Mouse (Mus musculus): ENCODE measurements around the gene Clec2l. TPM values are rescaled to one million over a fixed set of nuclear protein-coding genes. Genes with fewer than 3 reads are reported as not detected.
"Not testable (repeated sequence)": the region's sequence is repeated elsewhere in the genome, so short reads cannot be mapped to it uniquely, and the experiment has no call there.

Clec2l gene
- total and polyA plus RNA-seq, 3 experiments = 6.0 to 10.4 TPM; not detected in 1

DNA sequence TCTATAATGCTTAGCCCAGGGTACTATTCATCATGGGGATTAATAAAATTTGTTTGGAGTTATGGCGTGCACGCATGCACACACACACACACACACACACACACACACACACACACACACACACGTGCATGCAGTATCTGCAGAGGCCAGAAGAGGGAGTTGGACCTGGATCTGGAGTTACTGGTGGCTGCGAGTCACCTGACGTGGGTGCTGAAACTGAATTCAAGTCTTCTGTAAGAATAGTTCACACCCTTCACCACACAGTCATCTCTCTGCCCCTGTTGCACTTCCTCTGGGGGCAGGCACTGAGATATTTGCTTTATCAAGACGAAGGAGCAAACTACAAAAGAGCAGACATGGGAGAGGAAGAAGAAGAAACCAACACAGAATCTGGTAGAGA lies 6.7 kb downstream of the Clec2l start (continued):
- TF ChIP-seq MEF2A (IDR thresholded peaks at IDR 0.05; ENCODE audit: extremely low read depth, insufficient replicate concordance, low read depth, low read length, poor library complexity, severe bottlenecking) (no peak), POLR2AphosphoS5 (IDR thresholded peaks at IDR 0.05; ENCODE audit: borderline replicate concordance, low read depth, low read length) (no peak), MXI1 (IDR thresholded peaks at IDR 0.05; ENCODE audit: low read depth, low read length) (peak; percentile 64; the same call in 1 of the 2 replicates), MAZ (IDR thresholded peaks at IDR 0.05; ENCODE audit: low read depth, low read length) (no peak), ZNF384 (IDR thresholded peaks at IDR 0.05; ENCODE audit: low read depth, low read length) (no peak), BHLHE40 (IDR thresholded peaks at IDR 0.05; ENCODE audit: borderline replicate concordance, low read depth, low read length) (peak; percentile 86), CTCF (IDR thresholded peaks at IDR 0.05 in 2 of 3, conservative IDR thresholded peaks at IDR 0.05 in 1 of 3; ENCODE audit: control insufficient read depth in 1 of 3, insufficient read depth in 1 of 3, low read depth in 2 of 3, low read length in 3 of 3, poor library complexity in 1 of 3, severe bottlenecking in 1 of 3) (peak; percentile 49 to 72 (median 60)), GABPA (IDR thresholded peaks at IDR 0.05; ENCODE audit: low read depth, low read length) (no peak), ZMIZ1 (IDR thresholded peaks at IDR 0.05; ENCODE audit: low read depth, low read length) (no peak), POLR2A (IDR thresholded peaks at IDR 0.05; ENCODE audit: control insufficient read depth in 1 of 2, insufficient read depth in 1 of 2, low read depth in 1 of 2, low read length in 2 of 2, poor library complexity in 1 of 2) (peak in 1 of 2 experiments; percentile 47; a peak in 2 of 4 replicates), RCOR1 (IDR thresholded peaks at IDR 0.05; ENCODE audit: low read depth, low read length) (no peak; the same call in 1 of the 2 replicates), TCF12 (IDR thresholded peaks at IDR 0.05; ENCODE audit: low read depth, low read length) (peak; percentile 47), ELF1 (IDR thresholded peaks at IDR 0.05; ENCODE audit: low read depth, low read length) (no peak), CHD2 (IDR thresholded peaks at IDR 0.05; ENCODE audit: low read length) (no peak), GATA1 (IDR thresholded peaks at IDR 0.05; ENCODE audit: low read depth, low read length) (peak; percentile 49; the same call in 1 of the 2 replicates), ZKSCAN1 (IDR thresholded peaks at IDR 0.05; ENCODE audit: low read depth, low read length) (no peak), E2F4 (IDR thresholded peaks at IDR 0.05; ENCODE audit: borderline replicate concordance, low read depth, low read length) (no peak), MAFK (IDR thresholded peaks at IDR 0.05; ENCODE audit: borderline replicate concordance, low read depth, low read length) (no peak), RAD21 (IDR thresholded peaks at IDR 0.05; ENCODE audit: low read depth, low read length) (peak; percentile 37), HCFC1 (IDR thresholded peaks at IDR 0.05; ENCODE audit: low read depth, low read length) (no peak), NELFE (IDR thresholded peaks at IDR 0.05; ENCODE audit: low read depth, low read length) (peak; percentile 35; the same call in 1 of the 2 replicates), SIN3A (IDR thresholded peaks at IDR 0.05; ENCODE audit: low read length) (peak; percentile 30; the same call in 1 of the 2 replicates), ZC3H11A (IDR thresholded peaks at IDR 0.05; ENCODE audit: low read depth, low read length) (peak; percentile 32), TBP (IDR thresholded peaks at IDR 0.05; ENCODE audit: low read depth, low read length) (peak; percentile 57; the same call in 1 of the 2 replicates)

DNA sequence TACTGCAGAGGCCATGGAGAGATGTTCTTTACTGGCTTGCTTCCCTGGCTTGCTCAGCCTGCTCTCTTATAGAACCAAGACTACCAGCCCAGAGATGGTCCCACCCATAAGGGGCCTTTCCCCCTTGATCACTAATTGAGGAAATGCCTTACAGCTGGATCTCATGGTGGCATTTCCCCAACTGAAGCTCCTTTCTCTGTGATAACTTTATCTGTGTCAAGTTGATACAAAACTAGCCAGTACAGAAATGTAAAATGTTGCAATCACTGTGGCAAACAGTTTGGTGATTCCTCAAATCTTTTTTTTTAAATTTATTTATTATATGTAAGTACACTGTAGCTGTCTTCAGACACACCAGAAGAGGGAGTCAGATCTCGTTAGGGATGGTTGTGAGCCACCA lies 7.6 kb downstream of the Clec2l start:
- TF ChIP-seq GATA1 (IDR thresholded peaks at IDR 0.05; ENCODE audit: low read depth, low read length) (peak; percentile 24; the same call in 1 of the 2 replicates), TBP (IDR thresholded peaks at IDR 0.05; ENCODE audit: low read depth, low read length) (0 out of 2 replicates have a peak, but pooled peaks have one; percentile 9), MYB (IDR thresholded peaks at IDR 0.05; ENCODE audit: low read depth, low read length) (peak; percentile 25; the same call in 1 of the 2 replicates), ETS1 (IDR thresholded peaks at IDR 0.05; ENCODE audit: low read depth, low read length) (peak; percentile 55; the same call in 1 of the 2 replicates), RCOR1 (IDR thresholded peaks at IDR 0.05; ENCODE audit: low read depth, low read length) (0 out of 2 replicates have a peak, but pooled peaks have one; percentile 48), EP300 (IDR thresholded peaks at IDR 0.05; ENCODE audit: low read depth in 1 of 2, low read length in 2 of 2) (peak in 1 of 2 experiments; percentile 69), TCF12 (IDR thresholded peaks at IDR 0.05; ENCODE audit: low read depth, low read length) (peak; percentile 39; the same call in 1 of the 2 replicates)
- Histone ChIP-seq H3K27ac (ENCODE audit: control insufficient read depth, low read depth, low read length) (peak overlapping the region; percentile 92), H3K4me1 (ENCODE audit: control insufficient read depth in 1 of 2, insufficient read depth in 2 of 2, low read length in 2 of 2) (peaks cover 12 to 24% of the 10 kb centered on the region in 2 experiments), H3K36me3 (ENCODE audit: control insufficient read depth in 1 of 2, insufficient read depth in 2 of 2, low read length in 2 of 2) (peaks cover 0 to 24% of the 10 kb centered on the region in 2 experiments; a peak in 2 of 4 replicates)
- H3K27me3 ChIP-seq (ENCODE audit: control insufficient read depth in 1 of 2, insufficient read depth in 2 of 2, low read length in 2 of 2); H3K79me2 ChIP-seq (ENCODE audit: control insufficient read depth, insufficient read depth, low read length, poor library complexity); H3K9ac ChIP-seq (ENCODE audit: control insufficient read depth, low read depth, low read length, poor library complexity, severe bottlenecking); H3K4me3 ChIP-seq (ENCODE audit: control insufficient read depth in 1 of 2, insufficient read depth in 1 of 2, low read depth in 2 of 2, low read length in 2 of 2); H3K9me3 ChIP-seq (replicated peaks; ENCODE audit: insufficient read depth, low read length): not testable (repeated sequence)
- DNase-seq (ENCODE audit: low read depth, low spot score) = peak; percentile 42

Data from MEL (cell line).